Mouse (Mus musculus): ENCODE measurements around the gene Slc39a1.

The Slc39a1 gene

DNA sequence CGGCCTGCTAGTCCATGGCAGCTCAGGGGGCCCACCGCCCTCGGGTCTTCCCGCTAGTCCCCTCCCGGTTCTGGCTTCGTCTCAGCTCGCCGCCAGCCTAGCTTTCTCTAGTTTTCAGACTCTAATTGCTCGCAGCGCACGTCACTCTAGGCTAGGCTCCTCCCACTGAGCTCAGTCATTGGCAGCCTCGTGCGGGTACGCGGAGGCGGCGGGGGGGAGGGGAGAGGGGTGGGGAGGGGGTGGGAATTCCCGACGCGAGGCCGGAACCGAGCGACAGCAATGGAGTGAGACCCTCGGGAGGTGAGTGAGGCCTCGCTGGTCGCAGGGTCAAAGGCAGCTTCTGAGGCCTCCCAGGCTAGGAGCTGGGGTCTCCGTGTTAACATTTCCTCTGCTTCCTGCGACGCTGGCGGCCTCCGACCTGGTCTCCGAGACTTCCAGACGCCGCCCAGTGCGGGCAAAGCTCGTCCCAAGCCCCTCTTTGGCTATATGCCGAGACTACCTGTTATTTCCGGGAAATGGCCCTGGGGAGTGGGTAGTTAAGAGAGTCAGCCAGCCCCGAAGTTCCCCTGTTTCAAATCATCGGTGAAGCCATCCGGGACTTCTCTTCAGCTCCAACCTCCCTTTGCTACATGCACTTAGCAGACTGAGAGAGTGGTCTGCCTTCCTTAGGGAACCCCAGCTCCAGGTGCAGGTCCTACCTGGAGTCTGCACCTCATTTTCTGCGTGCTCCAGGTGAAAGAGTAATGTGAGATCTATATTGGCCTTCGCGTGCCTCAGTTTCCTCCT lies at the start of gene Slc39a1:
Slc39a1 (plus strand) TSS at position 213 of the 786 bp plus-strand sequence.
- DNase-seq (ENCODE audit: low spot score in 2 of 2), result peak; percentile 90 to 92

DNA sequence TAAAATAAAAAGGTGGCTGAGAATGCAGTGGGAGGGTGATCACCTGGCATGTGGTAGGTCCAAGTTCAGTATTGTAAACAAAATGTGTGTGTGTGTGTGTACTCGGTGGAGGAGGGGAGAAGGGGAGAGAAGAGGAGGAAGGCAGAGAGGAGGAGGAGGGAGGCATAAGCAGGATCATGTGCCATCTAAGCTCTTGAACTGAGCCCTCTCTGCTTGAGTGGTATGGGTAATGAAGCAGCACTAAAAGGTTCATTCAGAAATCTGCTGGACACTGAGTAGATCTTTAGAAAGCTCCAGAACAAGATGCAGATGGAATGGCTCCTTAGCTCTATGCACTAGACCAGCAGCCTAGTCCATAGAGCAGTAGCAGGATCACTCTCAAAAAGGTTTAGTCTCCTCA lies 45.1 kb upstream of the Slc39a1 start:
- no peak for DNase-seq (ENCODE audit: low spot score in 2 of 2)

DNA sequence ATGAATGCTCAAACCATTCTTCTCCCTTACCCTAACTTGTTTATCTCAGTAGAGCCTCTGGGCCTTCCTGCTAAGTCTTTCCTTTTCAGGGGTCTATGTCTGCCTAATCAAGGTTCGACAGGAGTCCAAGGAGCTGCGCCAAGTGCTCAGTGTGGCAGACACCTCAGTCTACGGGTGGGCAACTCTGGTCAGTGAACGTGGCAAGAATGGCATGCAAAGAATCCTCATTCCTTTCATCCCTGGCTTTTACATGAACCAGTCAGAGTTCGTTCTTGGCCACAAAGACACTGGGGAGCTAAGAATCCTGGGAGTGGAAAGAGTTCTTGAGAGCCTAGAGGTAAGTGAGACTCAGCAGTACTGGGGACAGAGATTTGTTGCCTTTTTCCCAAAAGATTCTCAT lies 44.4 kb upstream of the Slc39a1 start:
- DNase-seq (ENCODE audit: low spot score in 2 of 2), result no peak

DNA sequence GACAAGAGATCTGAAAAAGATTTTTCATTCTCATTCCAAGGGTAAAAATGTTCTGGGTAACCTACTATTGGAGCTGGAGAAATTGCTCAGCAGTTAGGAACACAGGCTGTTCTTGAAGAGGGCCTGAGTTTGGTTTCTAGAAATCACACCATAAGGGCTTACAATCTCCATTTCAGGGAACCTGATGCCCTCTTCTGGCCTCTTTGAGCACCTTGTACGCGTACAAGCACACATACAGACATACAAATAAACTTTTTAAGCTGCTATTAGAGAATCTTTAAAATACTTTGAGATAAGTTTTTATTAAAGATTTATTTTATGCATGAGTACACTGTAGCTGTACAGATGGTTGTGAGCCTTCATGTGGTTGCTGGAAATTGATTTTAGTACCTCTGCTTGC lies 43.4 kb upstream of the Slc39a1 start:
- no peak for DNase-seq (ENCODE audit: low spot score in 2 of 2)

DNA sequence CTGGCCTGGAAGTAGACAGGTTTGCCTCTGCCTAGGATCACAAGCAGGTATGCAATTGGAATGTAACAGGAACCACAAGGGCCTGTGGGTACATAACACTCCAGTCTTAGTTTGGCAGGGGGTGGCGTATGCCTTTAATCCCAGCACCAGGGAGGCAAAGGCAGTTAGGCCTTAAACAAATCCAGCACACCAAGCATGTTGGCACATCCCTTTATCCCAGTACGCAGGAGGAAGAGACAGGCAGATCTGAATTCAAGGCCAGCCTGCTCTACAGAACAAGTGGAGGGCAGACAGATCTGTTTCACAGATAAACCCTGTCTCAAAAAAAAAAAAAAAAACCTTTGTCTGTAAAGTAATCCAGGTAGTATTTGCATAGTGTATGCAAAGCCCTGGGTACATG lies 39.3 kb upstream of the Slc39a1 start:
- no peak for DNase-seq (ENCODE audit: low spot score in 2 of 2)

DNA sequence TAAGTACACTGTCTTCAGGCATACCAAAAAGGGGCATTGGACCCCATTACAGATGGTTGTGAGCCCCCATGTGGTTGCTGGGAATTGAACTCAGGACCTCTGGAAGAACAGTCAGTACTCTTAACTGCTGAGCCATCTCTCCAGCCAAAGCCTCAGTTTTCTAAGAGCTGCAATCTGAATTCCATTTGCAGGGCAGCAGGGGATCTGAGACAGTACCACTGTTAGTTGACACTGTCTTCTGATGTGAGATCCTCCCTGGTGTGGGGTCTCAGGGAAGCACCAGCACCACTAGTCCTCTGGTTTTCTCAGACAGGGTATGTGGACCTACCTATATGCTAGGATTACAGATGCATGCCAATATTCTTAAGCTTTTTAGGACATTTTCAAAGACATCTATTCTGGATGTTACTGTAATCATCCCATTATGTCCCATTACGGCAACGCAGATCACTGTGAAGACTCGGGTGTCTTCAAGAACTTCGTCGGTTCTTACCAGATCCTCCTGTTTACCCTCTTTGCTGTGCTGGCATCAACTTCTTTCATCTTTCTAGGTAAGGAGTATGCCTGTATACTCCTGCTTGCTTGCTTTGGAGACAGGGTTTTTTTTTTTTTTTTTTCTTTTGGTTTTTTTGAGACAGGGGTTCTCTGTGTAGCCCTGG lies 37.9 kb upstream of the Slc39a1 start:
- no peak for DNase-seq (ENCODE audit: low spot score in 2 of 2)

DNA sequence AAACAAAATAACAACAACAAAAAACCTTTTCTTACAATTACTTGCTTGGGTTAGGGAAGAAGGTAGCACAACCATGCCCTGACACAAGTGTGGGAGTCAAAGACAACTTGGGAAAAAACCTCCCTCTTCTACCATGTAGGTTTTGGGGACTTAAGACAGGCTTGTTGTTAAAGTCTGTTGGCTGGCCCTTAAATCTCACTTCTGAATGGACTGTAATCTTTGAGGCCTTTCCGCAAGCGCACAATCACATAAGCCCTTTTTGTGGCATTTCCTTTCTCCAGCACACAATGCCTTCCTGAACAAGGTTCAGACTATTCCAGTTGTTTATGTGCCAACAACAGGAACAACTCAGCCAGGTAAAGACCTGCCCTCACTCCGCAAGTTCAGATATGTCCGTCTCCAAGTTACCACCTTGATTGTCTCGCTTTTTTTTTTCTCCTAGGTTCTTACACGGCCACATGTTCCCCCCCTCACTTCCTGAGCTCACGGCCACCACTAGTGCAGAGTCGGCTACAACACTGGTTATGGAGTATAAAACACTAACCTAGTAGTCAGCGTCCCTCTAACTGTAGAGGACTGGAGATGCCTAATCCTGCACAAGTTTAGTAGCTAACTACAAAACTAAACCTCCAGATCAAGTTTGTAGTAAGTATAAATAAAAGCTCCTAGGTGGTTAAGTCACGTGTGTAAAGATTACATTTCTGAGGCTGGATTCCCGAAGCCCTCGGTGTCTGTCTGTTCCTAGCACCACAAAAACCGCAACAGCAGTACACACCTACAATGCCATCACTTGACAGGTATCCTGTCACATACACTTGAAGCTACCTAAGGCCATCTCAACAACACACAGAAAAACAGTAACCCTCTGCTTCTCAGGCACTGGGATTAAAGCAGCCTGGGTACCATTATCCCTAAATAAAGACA lies 36.2 kb upstream of the Slc39a1 start:
- no peak for DNase-seq (ENCODE audit: low spot score in 2 of 2)

DNA sequence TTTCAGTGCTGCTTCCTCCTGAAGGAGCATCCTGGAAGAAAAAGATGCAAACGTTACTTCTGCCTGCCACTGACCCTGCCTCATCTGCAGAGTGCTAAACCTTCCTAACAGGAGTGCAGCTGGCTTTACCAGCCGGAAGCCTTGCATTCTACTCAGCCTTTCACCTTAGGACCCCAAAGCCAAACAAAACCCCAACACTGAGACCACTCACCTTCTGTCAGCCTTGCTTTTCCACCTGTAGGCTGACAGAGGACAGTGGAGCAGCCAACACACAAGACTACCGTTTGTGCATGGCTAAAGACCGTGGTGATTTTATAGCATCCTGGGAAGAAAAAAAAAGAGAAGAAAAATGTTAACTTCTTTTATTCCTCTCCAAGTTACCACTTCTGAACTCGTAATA lies 35.2 kb upstream of the Slc39a1 start:
- DNase-seq (ENCODE audit: low spot score in 2 of 2), result no peak

DNA sequence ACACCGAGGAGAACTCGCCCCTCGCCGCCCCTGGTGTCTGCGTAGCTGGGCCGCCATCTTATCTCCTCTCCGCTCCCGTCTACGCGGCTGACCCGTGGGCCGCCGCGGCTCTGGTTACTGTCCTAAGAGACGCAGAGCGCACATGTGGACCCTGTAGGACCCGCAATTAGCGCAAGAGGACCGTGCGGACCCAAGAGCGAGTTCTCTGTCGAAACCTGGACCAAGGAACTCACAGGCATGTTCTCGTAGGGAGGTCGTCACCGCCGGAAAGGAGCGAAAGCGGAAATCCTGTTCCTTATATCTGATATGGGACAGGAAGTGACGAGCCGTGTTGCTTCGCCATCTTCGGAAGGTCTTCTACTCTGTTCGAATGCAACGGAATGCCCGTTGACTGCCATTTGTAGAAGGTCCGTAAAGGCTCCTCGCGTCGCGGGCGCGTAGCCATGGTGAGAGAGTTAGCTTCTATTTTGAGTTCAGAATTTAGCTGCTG lies 34.5 kb upstream of the Slc39a1 start, which contains the start of the genes Rps27 and Rab13:
Rps27 (minus strand) TSS at position 275 of the 490 bp plus-strand sequence.
Rab13 (plus strand) TSS at position 319 of the 490 bp plus-strand sequence.
- peak; percentile 87 to 88 for DNase-seq (ENCODE audit: low spot score in 2 of 2)

DNA sequence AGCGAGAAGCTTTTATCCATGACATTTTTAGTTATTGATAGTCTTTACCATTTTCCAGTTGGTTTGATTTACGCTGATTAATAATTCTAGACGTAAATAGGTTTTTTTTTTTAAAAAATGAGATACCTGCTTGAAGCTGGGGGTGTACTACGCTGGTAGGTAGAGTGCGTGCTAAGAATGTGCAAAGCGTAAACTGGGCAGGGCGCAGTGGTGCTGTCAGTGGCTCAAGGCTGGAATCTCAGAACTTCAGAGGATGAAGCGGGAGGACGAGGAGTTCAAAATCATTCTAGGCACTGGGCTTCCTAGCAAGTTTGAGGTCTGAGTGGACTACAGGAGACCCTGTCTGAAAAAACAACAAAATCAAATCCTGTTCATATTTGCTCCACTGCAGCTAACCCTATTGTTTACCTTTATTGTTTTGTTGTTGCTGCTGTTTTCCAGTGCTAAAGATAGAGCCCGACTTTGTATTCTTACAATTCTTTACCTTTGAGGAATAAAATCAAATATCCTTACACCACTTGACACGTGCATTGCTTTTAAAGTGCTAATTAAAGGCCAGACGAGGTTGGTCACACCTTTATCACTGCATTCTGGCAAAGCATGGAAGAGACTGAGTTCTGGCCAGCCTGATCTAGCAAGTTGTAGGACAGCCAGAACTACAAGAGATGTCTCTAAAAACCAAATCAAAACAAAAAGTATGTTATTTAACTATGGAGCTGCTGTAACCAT lies 33.9 kb upstream of the Slc39a1 start:
- no peak for DNase-seq (ENCODE audit: low spot score in 2 of 2)

DNA sequence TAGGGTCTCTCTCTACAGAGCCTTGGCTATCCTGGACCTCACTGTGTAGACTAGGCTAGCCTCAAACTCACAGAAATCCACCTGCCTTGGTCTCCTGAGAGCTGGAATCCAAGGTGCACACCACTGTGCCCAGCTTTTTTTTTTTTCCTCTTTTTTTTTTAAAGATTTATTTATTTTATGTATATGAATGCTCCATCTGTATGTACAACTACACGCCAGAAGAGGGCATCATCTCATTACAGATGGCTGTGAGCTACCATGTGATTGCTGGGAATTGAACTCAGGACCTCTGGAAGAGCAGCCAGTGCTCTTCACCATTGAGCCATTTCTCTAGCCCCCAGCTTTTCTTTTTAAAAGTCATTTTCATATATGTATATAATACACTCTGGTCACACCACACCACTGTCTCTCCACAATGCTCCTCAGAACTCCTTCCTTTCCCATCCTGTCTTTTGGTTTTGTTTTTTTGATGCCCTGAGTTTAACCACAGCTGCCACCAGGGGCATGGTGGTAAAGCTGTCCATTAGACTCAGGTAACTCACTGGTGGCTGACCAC lies 32.1 kb upstream of the Slc39a1 start:
- DNase-seq (ENCODE audit: low spot score in 2 of 2), result no peak

DNA sequence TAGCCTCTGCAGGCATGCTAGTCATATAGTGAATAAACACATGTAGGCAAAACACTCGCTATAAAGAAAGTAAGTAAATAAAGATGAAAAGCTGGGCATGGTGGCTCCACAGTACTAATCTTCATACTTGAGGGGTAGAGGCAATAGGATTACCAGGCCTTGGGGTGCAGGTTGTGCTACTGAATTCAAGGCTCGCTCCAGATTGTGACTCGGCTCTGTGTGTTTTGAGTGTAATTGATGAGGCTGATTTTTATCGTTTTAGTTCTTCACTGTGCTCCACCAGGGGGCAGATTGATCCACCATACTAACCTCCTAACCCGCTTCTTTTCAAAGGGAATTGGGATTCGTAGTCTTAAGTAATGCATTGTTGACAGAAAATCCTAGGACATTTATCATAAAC lies 27.9 kb upstream of the Slc39a1 start:
- no peak for DNase-seq (ENCODE audit: low spot score in 2 of 2)

DNA sequence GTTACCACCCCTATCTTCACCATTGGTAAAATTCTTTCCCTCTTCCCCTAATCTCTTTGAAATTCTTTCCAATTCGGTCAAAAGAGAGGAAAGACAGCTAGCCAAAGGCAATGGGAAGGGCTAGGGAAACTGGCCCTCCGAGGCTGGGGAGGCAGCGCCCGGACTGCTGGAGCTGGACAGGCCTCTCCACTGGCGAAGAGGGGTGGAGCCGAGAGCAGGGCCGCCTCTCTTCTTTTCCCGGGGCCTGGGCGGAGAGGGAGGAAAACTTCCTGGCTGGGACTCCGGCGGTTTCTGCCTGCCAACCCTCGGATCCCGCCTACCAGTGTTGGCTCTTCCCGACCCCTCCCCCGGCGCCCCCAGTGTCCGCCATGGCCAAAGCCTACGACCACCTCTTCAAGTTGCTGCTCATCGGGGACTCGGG lies 27.4 kb upstream of the Slc39a1 start:
- DNase-seq (ENCODE audit: low spot score in 2 of 2), result peak; percentile 25 to 46

DNA sequence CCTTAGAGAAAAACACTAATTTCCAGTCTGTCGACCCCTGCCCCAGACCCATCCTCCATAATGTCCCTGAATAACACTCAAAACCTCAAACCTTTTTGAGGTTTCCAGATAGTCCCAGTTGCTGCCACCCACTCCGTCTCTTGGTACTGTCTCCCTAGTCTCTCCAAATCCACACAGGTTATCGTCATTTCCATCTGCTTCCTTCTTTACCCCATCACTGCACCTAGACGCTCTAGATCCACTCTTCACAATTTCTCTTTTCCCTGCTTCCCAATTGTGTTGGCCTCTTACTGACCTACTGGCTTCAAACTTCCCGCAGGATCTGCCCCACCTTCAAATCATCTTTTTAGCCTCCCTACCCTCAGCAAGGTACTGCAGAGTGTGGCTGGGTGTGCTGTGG lies 26.8 kb upstream of the Slc39a1 start:
- DNase-seq (ENCODE audit: low spot score in 2 of 2), result no peak

DNA sequence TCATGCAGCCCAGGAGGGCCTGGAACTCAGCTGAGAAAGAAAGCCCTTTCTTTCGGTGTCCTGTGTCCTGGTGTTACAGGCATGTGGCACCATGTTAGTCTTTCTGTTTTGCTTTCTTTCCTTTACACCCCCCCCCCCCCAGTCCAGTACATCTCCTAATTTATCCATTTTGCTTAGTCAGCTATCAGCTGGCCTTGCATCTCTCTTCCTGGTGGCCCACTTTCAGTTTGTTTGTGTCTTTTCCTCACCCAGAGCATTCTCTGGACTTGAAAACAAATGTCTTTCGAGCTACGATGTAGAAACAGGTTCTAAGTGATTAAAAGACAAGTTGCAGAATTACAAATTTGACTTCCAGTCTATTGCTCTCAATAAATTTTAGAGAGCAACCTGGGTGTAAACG lies 25.5 kb upstream of the Slc39a1 start:
- DNase-seq (ENCODE audit: low spot score in 2 of 2), result no peak

DNA sequence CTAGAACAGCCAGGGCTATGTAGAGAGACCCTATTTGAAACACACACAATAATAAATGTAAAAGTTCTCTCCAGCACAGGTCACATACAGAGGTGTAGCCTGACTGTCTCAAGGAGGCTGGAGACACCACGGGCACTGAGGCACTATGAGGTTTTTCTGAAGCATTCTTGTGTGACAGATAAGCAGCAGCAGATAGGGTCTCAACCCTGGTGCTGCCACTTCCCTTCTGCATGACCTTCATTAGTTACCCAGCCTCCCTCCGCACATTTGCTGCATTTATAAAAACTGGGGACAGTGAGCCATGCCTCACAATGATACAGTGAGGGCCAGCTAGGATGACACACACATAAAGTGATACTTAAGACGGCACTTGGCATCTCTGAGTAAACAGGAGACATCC lies 25.0 kb upstream of the Slc39a1 start:
- DNase-seq (ENCODE audit: low spot score in 2 of 2), result no peak

DNA sequence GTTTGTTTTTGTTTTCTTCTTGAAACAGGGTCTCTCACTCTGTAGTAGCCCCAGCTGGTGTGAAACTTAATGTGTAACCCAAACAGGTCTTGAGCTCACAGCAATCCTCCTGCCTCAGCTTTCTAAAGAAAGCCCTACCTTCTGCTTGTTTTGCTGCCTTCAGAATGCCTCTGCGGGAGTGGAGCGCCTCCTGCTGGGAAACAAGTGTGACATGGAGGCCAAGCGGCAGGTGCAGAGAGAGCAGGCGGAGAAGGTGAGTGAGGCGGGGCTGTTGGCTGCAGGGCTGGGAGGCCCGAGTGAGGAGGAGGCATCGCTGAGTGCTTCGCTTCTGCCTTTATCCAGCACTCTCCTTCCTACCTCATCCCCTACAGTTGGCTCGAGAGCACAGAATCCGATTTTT lies 23.6 kb upstream of the Slc39a1 start:
- no peak for DNase-seq (ENCODE audit: low spot score in 2 of 2)

DNA sequence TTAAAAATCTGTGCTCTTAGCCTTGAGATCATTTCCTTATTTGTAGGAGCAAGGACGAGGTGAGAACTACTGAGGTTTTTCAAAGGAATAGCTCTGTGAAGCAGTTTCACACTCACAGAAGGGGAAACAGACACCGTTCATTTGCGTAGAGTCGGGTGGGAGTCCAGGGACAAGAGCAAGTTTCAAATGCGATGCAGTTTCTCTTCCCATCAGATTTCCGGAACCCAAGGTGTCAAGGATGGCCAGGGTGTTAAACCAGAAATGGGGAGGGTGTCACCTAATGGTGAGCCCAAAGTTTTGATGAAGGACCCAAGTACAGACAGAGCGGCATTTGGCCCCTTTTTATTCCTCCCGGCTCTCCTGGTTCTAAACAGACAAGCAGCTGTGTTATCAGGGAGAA lies 16.9 kb upstream of the Slc39a1 start:
- DNase-seq (ENCODE audit: low spot score in 2 of 2), result no peak

DNA sequence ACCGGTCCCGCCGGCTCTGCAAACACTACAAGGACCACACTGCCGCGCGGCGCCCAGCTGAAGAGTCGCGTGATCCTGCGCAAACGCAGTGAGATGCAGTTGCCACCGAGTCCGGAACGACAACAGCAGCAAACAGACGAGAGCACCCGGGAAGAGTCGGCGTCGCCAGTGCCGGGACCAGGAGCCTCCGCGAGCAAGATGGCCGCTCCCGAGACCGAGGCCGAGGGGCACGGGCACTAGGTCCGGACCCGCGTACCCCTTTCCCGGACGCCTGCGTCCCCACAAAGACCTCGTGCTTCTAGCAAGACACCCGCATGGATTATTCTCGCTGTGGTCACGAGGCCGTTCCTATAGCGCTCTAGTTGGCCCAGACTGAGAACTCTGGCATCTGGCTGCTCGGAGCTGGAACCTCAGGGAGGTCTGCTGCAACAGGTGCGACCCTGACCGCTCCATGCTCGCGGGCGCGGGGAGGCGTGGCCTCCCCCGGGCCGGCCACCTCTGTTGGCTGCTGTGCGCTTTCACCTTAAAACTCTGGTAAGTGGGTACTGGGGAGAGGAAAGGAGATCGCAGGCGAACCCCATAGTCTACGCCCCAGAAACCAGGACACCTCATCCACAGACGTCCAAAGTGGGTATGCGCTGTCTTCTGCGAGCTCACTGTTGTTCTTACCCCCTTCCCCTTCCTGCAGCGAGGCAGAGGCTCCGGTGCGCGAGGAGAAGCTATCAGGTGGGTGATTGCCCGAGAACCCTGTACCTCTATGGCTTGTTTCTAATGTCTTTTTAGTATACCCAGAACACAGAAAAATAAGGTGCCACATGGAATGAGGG lies 16.3 kb upstream of the Slc39a1 start, which contains the start of gene Jtb:
Jtb (plus strand) TSS at position 91 of the 827 bp plus-strand sequence.
- DNase-seq (ENCODE audit: low spot score in 2 of 2), result peak; percentile 89 to 92

DNA sequence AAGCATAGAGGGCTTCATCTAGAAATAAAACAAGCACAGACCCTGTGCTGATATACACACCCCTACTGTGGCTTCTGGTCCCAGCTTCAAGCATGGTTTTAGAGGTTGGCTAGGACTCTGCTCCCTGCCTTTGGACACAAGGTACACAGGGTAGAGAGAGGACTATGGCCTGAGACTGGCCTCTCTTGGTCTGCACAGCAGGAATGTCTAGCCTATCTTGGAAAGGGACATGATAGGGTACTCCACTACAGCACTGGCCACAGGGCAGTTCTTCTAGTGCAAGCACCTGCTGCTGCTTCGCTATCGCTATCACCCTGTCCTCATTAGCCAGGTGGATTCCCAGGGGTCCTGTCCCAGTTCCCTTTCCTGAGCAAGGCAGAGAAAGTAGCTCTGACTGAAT lies 6.7 kb upstream of the Slc39a1 start:
- DNase-seq (ENCODE audit: low spot score in 2 of 2), result no peak
